Mouse (Mus musculus): ENCODE results near the gene Fam193a. TPM values are rescaled to one million over a fixed set of nuclear protein-coding genes. Genes with fewer than 3 reads are reported as not detected.

The Fam193a gene
- polyA plus RNA-seq, 1 experiment from 2014 or later = 7.8 TPM

- no peak overlapping the region for H3K4me2 ChIP-seq
- no peak overlapping the region for H3K4me3 ChIP-seq
- no peak for ATAC-seq (ENCODE audit: insufficient number of reproducible peaks, low FRiP score)
- H3K36me3 ChIP-seq = no peaks in the 10 kb centered on the region
- H3K9ac ChIP-seq = no peak overlapping the region
- no peak overlapping the region for H3K27ac ChIP-seq (ENCODE audit: poor library complexity, severe bottlenecking)
- H3K9me3 ChIP-seq (replicated peaks) = no peaks in the 10 kb centered on the region
- 83% methylated on average over 7 of the region's 7 CpGs for WGBS
- peaks cover 15% of the 10 kb centered on the region for H3K4me1 ChIP-seq (replicated peaks)
- H3K27me3 ChIP-seq (replicated peaks) = peaks cover 4% of the 10 kb centered on the region; the same call in 1 of the 2 replicates
Measured at GRCm38 (mm10) chr5:34535831-34536230, 166.1 kb downstream of the Fam193a start.

Other genes starting within 250 kb of the Fam193a start
- 0.37 and 0.40 TPM in 2 replicates for gene Poln, start 200.5 kb upstream of the Fam193a start, polyA plus RNA-seq (2016; fragmentation: Nextera tagmentation; extraction: Ambion mirVana)
- 30.8 and 32.0 TPM in 2 replicates for gene Haus3, start 200.4 kb upstream of the Fam193a start, polyA plus RNA-seq (2016; fragmentation: Nextera tagmentation; extraction: Ambion mirVana)
- gene Mxd4, start 182.2 kb upstream of the Fam193a start, polyA plus RNA-seq (2016; fragmentation: Nextera tagmentation; extraction: Ambion mirVana) = 23.8 and 24.5 TPM in 2 replicates
- 0.28 and 0.37 TPM in 2 replicates for gene Zfyve28, start 81.5 kb upstream of the Fam193a start, polyA plus RNA-seq (2016; fragmentation: Nextera tagmentation; extraction: Ambion mirVana)
- 0.08 TPM in 1 of 2 replicates, not detected in the other for gene Cfap99, start 81.3 kb upstream of the Fam193a start, polyA plus RNA-seq (2016; fragmentation: Nextera tagmentation; extraction: Ambion mirVana)
- 125 and 130 TPM in 2 replicates for gene Rnf4, start 33.6 kb upstream of the Fam193a start, polyA plus RNA-seq (2016; fragmentation: Nextera tagmentation; extraction: Ambion mirVana)
- 15.8 and 19.5 TPM in 2 replicates for gene Tnip2, start 144.1 kb downstream of the Fam193a start, polyA plus RNA-seq (2016; fragmentation: Nextera tagmentation; extraction: Ambion mirVana)
- 3.0 and 6.4 TPM in 2 replicates for gene Sh3bp2, start 155.9 kb downstream of the Fam193a start, polyA plus RNA-seq (2016; fragmentation: Nextera tagmentation; extraction: Ambion mirVana)
- 188 and 189 TPM in 2 replicates for gene Add1, start 203.7 kb downstream of the Fam193a start, polyA plus RNA-seq (2016; fragmentation: Nextera tagmentation; extraction: Ambion mirVana)